Mouse (Mus musculus): Measurements from ENCODE around the gene Ninj1.

Gene Ninj1

DNA sequence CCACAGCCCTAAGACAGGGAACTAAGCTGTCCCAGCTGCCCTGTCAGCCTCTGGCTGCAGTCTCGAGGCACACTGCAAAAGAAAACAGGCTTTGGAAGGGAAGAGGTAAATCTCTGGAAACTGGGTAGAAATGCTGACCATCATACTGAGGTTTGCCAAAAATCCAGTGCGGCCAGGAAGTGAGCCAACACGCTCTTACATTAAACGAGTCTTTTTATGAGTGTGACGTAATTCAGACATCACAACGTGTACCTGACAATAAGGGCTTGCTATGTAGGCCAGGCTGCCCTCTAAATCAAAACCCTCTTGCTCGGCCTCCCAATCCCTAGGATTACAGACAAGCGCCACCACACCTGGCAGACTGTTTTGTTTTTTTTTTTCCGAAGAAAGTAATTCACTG is 20.2 kb upstream of the Ninj1 start:
- in situ Hi-C loops (cut with MboI; ENCODE audit: low pct_unique_long_range_greater_than_20kb in 1 of 2, low sequenced_read_pairs in 2 of 2, unreplicated experiment in 1 of 2): no loop called here

- in situ Hi-C loops (cut with MboI; ENCODE audit: low pct_unique_long_range_greater_than_20kb in 1 of 2, low sequenced_read_pairs in 2 of 2, unreplicated experiment in 1 of 2): no loop called here
Measured at GRCm38 (mm10) chr13:49169448-49170207, 17.7 kb upstream of the Ninj1 start.

DNA sequence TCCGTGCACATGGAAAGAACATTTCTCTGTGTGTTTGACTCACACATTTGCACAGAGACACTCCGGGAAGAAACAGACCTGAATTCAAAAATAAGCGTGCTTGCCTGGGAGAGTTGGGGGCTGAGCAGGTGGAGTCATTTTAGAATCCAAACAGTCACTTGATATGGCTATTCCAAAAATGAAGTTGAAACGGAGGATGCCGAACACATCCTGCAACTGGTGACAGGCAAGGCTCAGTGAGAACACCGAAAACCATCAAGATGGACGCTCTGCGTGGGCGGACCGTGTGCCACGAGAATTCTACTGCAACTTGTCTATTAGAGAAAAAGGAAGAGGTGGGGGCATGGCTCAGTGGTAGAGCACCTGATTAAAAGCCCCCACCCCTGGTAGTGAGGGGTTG is 16.7 kb upstream of the Ninj1 start:
- in situ Hi-C loops (cut with MboI; ENCODE audit: low pct_unique_long_range_greater_than_20kb in 1 of 2, low sequenced_read_pairs in 2 of 2, unreplicated experiment in 1 of 2): no loop called here

- in situ Hi-C loops (cut with MboI; ENCODE audit: low pct_unique_long_range_greater_than_20kb in 1 of 2, low sequenced_read_pairs in 2 of 2, unreplicated experiment in 1 of 2): no loop called here
Measured at GRCm38 (mm10) chr13:49171729-49172128, 15.6 kb upstream of the Ninj1 start.

GRCm38 (mm10) chr13:49172335-49172734 is 14.9 kb upstream of the Ninj1 start:
- in situ Hi-C loops (cut with MboI; ENCODE audit: low pct_unique_long_range_greater_than_20kb in 1 of 2, low sequenced_read_pairs in 2 of 2, unreplicated experiment in 1 of 2): no loop called here

GRCm38 (mm10) chr13:49172971-49173596 is 14.2 kb upstream of the Ninj1 start:
- in situ Hi-C loops (cut with MboI; ENCODE audit: low pct_unique_long_range_greater_than_20kb in 1 of 2, low sequenced_read_pairs in 2 of 2, unreplicated experiment in 1 of 2): no loop called here

DNA sequence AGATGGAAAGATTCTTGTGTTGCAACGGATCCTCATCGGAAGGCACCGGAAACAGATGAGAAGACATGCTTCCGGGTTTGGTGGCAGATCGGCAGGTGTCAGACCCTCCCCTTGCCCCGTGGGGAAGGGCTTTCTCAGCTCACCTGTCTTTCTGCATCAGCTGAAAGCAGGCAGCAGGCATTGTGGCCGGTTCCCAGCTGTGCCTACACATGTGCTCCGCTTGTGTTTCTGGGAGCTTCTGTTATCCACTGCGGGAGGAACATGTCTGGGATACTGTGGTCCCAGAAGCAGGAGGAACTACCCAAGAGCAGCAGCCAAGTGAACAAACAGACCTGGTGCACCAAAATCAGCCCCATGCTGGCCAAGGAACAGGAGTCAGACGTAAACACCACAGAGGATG is 11.8 kb upstream of the Ninj1 start:
- in situ Hi-C loops (cut with MboI; ENCODE audit: low pct_unique_long_range_greater_than_20kb in 1 of 2, low sequenced_read_pairs in 2 of 2, unreplicated experiment in 1 of 2): no loop called here

- in situ Hi-C loops (cut with MboI; ENCODE audit: low pct_unique_long_range_greater_than_20kb in 1 of 2, low sequenced_read_pairs in 2 of 2, unreplicated experiment in 1 of 2): no loop called here
Measured at GRCm38 (mm10) chr13:49178839-49179585, 8.3 kb upstream of the Ninj1 start.

GRCm38 (mm10) chr13:49180274-49180673 is 7.0 kb upstream of the Ninj1 start:
- in situ Hi-C loops (cut with MboI; ENCODE audit: low pct_unique_long_range_greater_than_20kb in 1 of 2, low sequenced_read_pairs in 2 of 2, unreplicated experiment in 1 of 2): no loop called here

- in situ Hi-C loops (cut with MboI; ENCODE audit: low pct_unique_long_range_greater_than_20kb in 1 of 2, low sequenced_read_pairs in 2 of 2, unreplicated experiment in 1 of 2): no loop called here
Measured at GRCm38 (mm10) chr13:49180691-49181090, 6.6 kb upstream of the Ninj1 start.

- in situ Hi-C loops (cut with MboI; ENCODE audit: low pct_unique_long_range_greater_than_20kb in 1 of 2, low sequenced_read_pairs in 2 of 2, unreplicated experiment in 1 of 2): no loop called here
Measured at GRCm38 (mm10) chr13:49181411-49181984, 5.8 kb upstream of the Ninj1 start.

- in situ Hi-C loops (cut with MboI; ENCODE audit: low pct_unique_long_range_greater_than_20kb in 1 of 2, low sequenced_read_pairs in 2 of 2, unreplicated experiment in 1 of 2): no loop called here
Measured at GRCm38 (mm10) chr13:49183161-49183560, 4.1 kb upstream of the Ninj1 start.

DNA sequence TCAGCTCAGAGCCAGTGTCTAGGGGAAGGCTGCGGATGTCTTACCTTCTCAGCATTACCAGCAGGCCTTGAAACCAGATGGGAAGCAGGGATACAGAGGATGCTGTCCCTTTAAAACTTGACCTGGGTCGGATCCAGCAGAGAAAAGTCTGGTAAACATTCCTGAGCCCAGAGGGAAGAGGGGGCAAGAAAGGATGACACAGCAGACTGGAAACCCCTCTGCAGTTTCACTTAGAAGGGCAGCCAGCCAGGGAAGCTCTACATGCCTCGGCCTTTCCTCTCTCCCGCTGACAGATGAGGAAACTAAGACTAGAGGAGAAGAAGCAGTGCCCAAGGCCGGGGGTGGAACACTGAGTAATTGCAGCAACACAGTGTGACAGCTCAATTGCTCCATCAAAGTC is 3.6 kb upstream of the Ninj1 start:
- in situ Hi-C loops (cut with MboI; ENCODE audit: low pct_unique_long_range_greater_than_20kb in 1 of 2, low sequenced_read_pairs in 2 of 2, unreplicated experiment in 1 of 2): no loop called here

GRCm38 (mm10) chr13:49186798-49187287 is 442 bp upstream of the Ninj1 start:
- in situ Hi-C loops (cut with MboI; ENCODE audit: low pct_unique_long_range_greater_than_20kb in 1 of 2, low sequenced_read_pairs in 2 of 2, unreplicated experiment in 1 of 2): no loop called here

DNA sequence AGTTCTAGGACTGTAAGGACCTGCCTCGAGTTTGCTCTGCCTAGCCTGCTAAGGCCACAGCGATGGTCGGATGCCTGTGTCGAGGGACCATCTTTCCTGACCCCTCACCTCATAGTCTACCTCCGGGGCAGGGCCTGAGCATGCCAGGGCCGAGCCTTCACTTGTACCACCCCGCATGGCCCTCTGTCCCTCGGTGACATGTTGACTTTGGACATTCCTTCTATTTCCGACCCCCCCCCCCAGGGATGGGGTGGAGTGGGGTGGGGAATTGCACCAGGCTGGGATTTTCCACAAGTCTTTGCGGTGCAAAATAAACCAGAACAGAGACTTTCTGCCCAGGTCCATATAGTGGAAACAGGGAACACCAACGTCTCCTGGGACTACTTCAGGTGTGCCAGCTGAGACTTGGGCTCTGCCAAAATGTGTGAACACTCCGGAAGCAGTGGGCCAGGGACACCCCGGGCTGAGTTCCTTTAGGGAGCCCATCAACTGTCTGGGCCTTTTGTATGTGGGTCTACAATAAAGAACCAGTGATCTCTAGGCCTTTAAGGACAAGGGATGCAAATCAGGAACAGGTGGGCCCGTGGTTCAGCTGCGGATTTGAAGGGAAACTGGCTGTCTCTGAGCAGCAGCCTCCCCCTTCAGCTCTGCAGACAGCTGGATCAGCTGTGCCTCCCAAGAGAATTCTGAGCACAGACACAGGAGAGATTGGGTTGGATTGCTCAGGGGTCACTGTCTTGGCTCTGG is 1.1 kb downstream of the Ninj1 start:
- in situ Hi-C loops (cut with MboI; ENCODE audit: low pct_unique_long_range_greater_than_20kb in 1 of 2, low sequenced_read_pairs in 2 of 2, unreplicated experiment in 1 of 2): no loop called here

DNA sequence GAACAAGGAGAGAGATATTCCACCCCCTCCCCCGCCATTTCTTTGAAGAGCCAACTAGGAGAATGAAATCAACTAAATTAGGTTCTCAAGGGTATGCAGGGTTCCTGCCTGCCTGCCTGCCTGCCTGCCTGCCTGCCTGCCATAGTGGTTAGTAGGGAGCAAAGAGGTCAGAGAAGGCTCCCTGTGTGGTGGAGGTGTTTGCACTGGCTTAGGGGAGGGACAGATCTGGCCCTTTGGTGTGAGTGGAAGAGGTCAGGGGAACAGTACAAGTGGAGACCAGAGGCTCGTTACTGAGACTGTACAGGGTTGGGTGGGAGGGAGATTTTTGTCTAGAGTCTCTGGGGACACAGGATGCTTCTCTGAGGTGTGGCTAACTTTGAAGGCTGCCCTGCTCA is 1.7 kb downstream of the Ninj1 start:
- in situ Hi-C loops (cut with MboI; ENCODE audit: low pct_unique_long_range_greater_than_20kb in 1 of 2, low sequenced_read_pairs in 2 of 2, unreplicated experiment in 1 of 2): no loop called here

- in situ Hi-C loops (cut with MboI; ENCODE audit: low pct_unique_long_range_greater_than_20kb in 1 of 2, low sequenced_read_pairs in 2 of 2, unreplicated experiment in 1 of 2): no loop called here
Measured at GRCm38 (mm10) chr13:49189970-49190870, 2.9 kb downstream of the Ninj1 start.

All from mouse embryonic stem cell (cell line).